28 mouse cellular contexts compared by ENCODE assay signal in the genomic region with DNA sequence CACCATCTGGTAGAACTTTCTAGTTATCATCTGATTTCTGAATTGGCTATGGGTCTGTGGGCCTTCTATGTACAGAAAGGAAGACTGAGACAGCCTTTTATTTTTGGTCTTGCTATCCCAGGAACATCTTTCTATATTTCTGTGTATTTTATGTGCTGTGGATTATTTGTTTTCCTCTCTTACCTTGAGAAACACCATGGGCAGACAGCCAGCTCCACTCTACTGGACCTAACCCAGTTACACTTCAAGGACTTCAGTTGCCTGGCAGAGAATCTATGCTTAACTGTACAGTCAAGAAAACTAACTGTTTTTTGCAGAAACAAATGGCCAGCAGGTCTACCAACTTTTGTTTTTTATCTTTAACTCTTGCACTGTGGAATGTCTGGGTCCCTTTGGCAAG.
DNase-seq lines count a peak whose midpoint lies in the region; ATAC-seq and TF ChIP-seq lines count a peak whose summit lies in the region.
"Had no signal": no experiment of that assay in that cellular context is flagged by ENCODE, and none has a peak within 500 bp of the region (broad histone marks: within the 10 kb centered on the region; RNA-seq: fewer than 3 reads in every experiment).

No protein-coding gene starts in this region.

- no peak overlapping the region for H3K9ac ChIP-seq in liver, adult 2 months (ENCODE audit: low read depth, low read length)
- no peak overlapping the region for H3K9ac ChIP-seq in liver, embryonic 11.5 days (ENCODE audit: low read depth, low read length)
- H3K9ac ChIP-seq: embryonic facial prominence, embryonic 13.5 days; forebrain, embryonic 12.5 days; forebrain, embryonic 15.5 days; heart, embryonic 12.5 days; heart, embryonic 15.5 days; hindbrain, embryonic 14.5 days had no signal

- peak overlapping the region; percentile 39 for H3K27ac ChIP-seq in liver, adult 2 months (replicated peaks; ENCODE audit: insufficient read depth, low read depth, low read length)
- H3K27ac ChIP-seq in liver, embryonic 11.5 days (ENCODE audit: low read depth, low read length) = no peak overlapping the region
- H3K27ac ChIP-seq: embryonic facial prominence, embryonic 10.5 days; embryonic facial prominence, embryonic 13.5 days; forebrain, embryonic 12.5 days; forebrain, embryonic 15.5 days; heart, embryonic 15.5 days; hindbrain, embryonic 10.5 days; hindbrain, embryonic 14.5 days; hindbrain, postnatal 0 days had no signal

- no peaks in the 10 kb centered on the region for H3K27me3 ChIP-seq in liver, adult 2 months (ENCODE audit: control insufficient read depth, insufficient read depth, low read length)
- H3K27me3 ChIP-seq in liver, embryonic 11.5 days (replicated peaks; ENCODE audit: control insufficient read depth, insufficient read depth, low read length) = no peaks in the 10 kb centered on the region
- H3K27me3 ChIP-seq: embryonic facial prominence, embryonic 13.5 days; forebrain, embryonic 12.5 days; forebrain, embryonic 15.5 days; heart, embryonic 12.5 days; heart, embryonic 15.5 days had no signal

- no peaks in the 10 kb centered on the region; the same call in 1 of the 2 replicates for H3K4me1 ChIP-seq in liver, adult 2 months (ENCODE audit: control insufficient read depth, insufficient read depth, low read length)
- H3K4me1 ChIP-seq in liver, embryonic 11.5 days (replicated peaks; ENCODE audit: control insufficient read depth, insufficient read depth, low read length) = no peaks in the 10 kb centered on the region
- H3K4me1 ChIP-seq: embryonic facial prominence, embryonic 10.5 days; embryonic facial prominence, embryonic 13.5 days; forebrain, embryonic 12.5 days; forebrain, embryonic 15.5 days; heart, embryonic 12.5 days; heart, embryonic 15.5 days; hindbrain, embryonic 10.5 days had no signal

- DNase-seq in kidney, adult 18-20 months = peak; percentile 60
- no peak for DNase-seq in kidney, postnatal 4 days
- DNase-seq in liver, adult 2 months (ENCODE audit: extremely low read depth, low read depth, low spot score) = peak; percentile 46
- no peak for DNase-seq in liver, embryonic 11.5 days (ENCODE audit: low spot score)
- peak; percentile 21 for DNase-seq in kidney, postnatal 14 days
- DNase-seq in gastrocnemius, postnatal 25 days = no peak
- no peak for DNase-seq in ovary, postnatal 14 days (ENCODE audit: low spot score)
- DNase-seq: adrenal gland, adult 2 months; adrenal gland, postnatal 14 days; cerebellum, adult 11 months; cerebellum, adult 2 months; cerebellum, adult 9-11 months; cerebellum, postnatal 25 days; embryo, embryonic 11 days; gastrocnemius, postnatal 36 days; heart, postnatal 10 days; heart, postnatal 36 days had no signal

- H3K79me2 ChIP-seq in liver, adult 2 months (ENCODE audit: control insufficient read depth, insufficient read depth, low read length) = no peaks in the 10 kb centered on the region

- H3K36me3 ChIP-seq in liver, adult 2 months (ENCODE audit: control insufficient read depth, insufficient read depth, low read length) = no peaks in the 10 kb centered on the region; the same call in none of the 2 replicates
- no peaks in the 10 kb centered on the region for H3K36me3 ChIP-seq in liver, embryonic 11.5 days (ENCODE audit: control insufficient read depth, insufficient read depth, low read length)
- H3K36me3 ChIP-seq: embryonic facial prominence, embryonic 10.5 days; embryonic facial prominence, embryonic 13.5 days; forebrain, embryonic 12.5 days; forebrain, embryonic 15.5 days; heart, embryonic 12.5 days; heart, embryonic 15.5 days; hindbrain, embryonic 10.5 days had no signal

- no peak overlapping the region for H3K4me2 ChIP-seq in liver, embryonic 11.5 days
- H3K4me2 ChIP-seq: embryonic facial prominence, embryonic 13.5 days; forebrain, embryonic 12.5 days; forebrain, embryonic 15.5 days; heart, embryonic 12.5 days; heart, embryonic 15.5 days; hindbrain, embryonic 14.5 days had no signal

- H3K9me3 ChIP-seq in liver, embryonic 11.5 days (ENCODE audit: control insufficient read depth, low read length) = peaks cover 4% of the 10 kb centered on the region; the same call in 1 of the 2 replicates
- H3K9me3 ChIP-seq: forebrain, embryonic 15.5 days; heart, embryonic 15.5 days had no signal

- no peak for ATAC-seq in liver, embryonic 11.5 days (replicated peaks; ENCODE audit: low FRiP score)
- ATAC-seq: CD4-positive, CD25-positive, alpha-beta regulatory T cell, adult 4 months; forebrain, embryonic 15.5 days; hindbrain, postnatal 0 days had no signal

- no peak for TF ChIP-seq POLR2A in liver, adult 2 months (IDR thresholded peaks at IDR 0.05; ENCODE audit: extremely low read depth, insufficient read depth, low read length)

- TF ChIP-seq CTCF in liver, adult 2 months (IDR thresholded peaks at IDR 0.05; ENCODE audit: low read depth, low read length) = no peak

- H3K4me3 ChIP-seq in liver, adult 2 months (ENCODE audit: insufficient read depth, low read depth, low read length) = no peak overlapping the region
- no peak overlapping the region for H3K4me3 ChIP-seq in liver, embryonic 11.5 days (ENCODE audit: low read depth, low read length)
- H3K4me3 ChIP-seq: embryonic facial prominence, embryonic 10.5 days; embryonic facial prominence, embryonic 13.5 days; erythroblast, embryonic 14.5 days; forebrain, embryonic 12.5 days; forebrain, embryonic 15.5 days; heart, embryonic 12.5 days; heart, embryonic 15.5 days; hindbrain, embryonic 10.5 days had no signal

Comparison
In these comparisons a context has a peak if more than half of its experiments do, and no peak if none do; other contexts are left out.
1. DNase-seq: peak in kidney, adult 18-20 months (single experiment), liver, adult 2 months (single experiment) and kidney, postnatal 14 days (single experiment); none in kidney, postnatal 4 days (0 of 2), liver, embryonic 11.5 days (single experiment), gastrocnemius, postnatal 25 days (single experiment) and ovary, postnatal 14 days (single experiment).